Mouse (Mus musculus) olfactory bulb, adult 2 months (tissue): ENCODE data around the gene Gm2696. TPM values are rescaled to one million over a fixed set of nuclear protein-coding genes. Genes with fewer than 3 reads are reported as not detected.
"Not testable (repeated sequence)": the region's sequence is repeated elsewhere in the genome, so short reads cannot be mapped to it uniquely, and the experiment has no call there.

Source experiments
- H3K27ac ChIP-seq: fragments of 200-500 bp; 2 replicates; pipeline ENCODE4 v1.5.1; 2012; ENCODE audit warnings: low read depth, low read length; ENCODE audit not compliant: insufficient read depth
- H3K4me1 ChIP-seq: fragments of 200-500 bp; 2 replicates; pipeline ENCODE4 v1.6.1; 2012; ENCODE audit warnings: low read length; ENCODE audit not compliant: control insufficient read depth, insufficient read depth
- H3K4me3 ChIP-seq: fragments of 200-500 bp; 2 replicates; pipeline ENCODE4 v1.5.1; 2012; ENCODE audit warnings: mild to moderate bottlenecking, low read depth, low read length, moderate library complexity; ENCODE audit not compliant: insufficient read depth
- CTCF ChIP-seq: fragments of 200-500 bp; IDR thresholded peaks from 2 replicates; pipeline ENCODE4 v1.5.1; 2012; ENCODE audit warnings: low read depth, mild to moderate bottlenecking, low read length, moderate library complexity; ENCODE audit not compliant: insufficient read depth
- POLR2A ChIP-seq: fragments of 200-500 bp; IDR thresholded peaks from 2 replicates; pipeline ENCODE4 v1.6.1; 2012; ENCODE audit warnings: mild to moderate bottlenecking, low read depth, low read length, moderate library complexity; ENCODE audit not compliant: insufficient read depth
- WGBS: fragments of 180-500 bp; shearing (Covaris S2); methylation state at CpG from one replicate; pipeline ENCODE4 v1.1.7; 2018; 5-methylcytosine and 5-hydroxymethylcytosine counted together
- polyA plus RNA-seq: library from polyadenylated mRNA; stranded (reverse); fragments of >200 nt; gene quantifications from 2 replicates; pipeline ENCODE4 v1.2.4, GENCODE M21; 2012; ENCODE audit warnings: low replicate concordance; ENCODE audit not compliant: missing spikeins, insufficient read depth, insufficient read length

Gene Gm2696
- polyA plus RNA-seq, 1 experiment: not detected

DNA sequence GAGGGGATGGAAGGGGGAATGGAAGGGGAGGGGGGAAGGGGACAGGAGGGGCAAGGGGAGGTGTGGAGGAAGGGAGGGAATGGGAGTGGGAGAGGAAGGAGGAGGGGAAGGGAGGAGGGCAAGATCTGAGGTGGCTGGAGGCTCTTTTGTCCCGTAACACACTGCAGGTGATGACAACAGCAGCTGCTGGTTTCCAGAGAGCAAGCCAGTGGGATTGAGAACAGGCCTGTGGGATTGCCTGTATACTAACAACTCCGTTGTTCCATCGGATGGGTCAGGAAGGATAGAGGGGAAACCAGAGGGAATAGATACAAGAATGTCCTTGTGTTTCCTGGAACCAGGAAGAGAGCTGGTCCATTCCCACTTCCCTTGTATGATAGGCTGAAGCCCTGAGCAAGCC lies 16.8 kb upstream of the Gm2696 start:
- no peak overlapping the region for H3K4me3 ChIP-seq
- WGBS: 53% methylated on average over 3 of the region's 3 CpGs
- H3K4me1 ChIP-seq: peaks cover 3% of the 10 kb centered on the region; the same call in 1 of the 2 replicates
- no peak overlapping the region for H3K27ac ChIP-seq
- TF ChIP-seq CTCF (no peak), POLR2A (no peak)

DNA sequence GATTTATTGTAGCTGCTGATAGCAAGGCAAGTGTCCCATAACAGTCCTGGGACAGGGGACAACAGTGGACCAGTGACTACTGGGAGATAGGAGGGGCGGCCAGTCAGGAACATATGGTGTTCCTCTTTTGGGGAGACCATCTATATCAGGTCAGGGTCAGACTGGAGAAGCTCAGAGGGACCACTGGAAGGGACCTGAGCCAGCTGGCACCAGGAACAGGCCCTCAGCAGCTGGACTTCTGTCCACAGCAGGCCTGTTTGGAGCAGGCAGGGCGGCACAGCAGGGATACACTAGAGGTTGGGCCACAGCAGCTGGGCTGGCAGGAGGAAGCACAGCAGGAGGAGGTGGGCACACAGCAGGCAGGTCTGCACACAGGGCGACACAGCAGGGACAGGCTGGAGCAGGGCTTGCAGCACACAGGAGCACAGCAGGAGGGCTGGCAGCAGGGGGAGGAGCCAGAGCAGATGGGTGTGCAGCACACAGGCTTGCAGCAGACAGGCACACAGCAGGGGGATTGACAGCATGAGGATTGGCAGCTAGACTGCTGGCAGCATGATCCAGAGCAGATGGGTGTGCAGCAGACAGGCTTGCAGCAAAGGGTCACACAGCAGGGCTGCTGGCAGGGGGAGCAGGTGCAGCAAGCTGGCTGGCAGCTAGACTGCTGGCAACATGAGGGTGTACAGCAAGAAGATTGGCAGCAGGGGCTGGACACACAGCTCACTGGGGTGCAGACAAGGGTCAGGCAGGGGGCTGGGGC lies 16.1 kb upstream of the Gm2696 start:
- not testable (repeated sequence) for H3K4me1 ChIP-seq, H3K4me3 ChIP-seq, H3K27ac ChIP-seq
- WGBS: 68% methylated on average over 3 of the region's 3 CpGs

DNA sequence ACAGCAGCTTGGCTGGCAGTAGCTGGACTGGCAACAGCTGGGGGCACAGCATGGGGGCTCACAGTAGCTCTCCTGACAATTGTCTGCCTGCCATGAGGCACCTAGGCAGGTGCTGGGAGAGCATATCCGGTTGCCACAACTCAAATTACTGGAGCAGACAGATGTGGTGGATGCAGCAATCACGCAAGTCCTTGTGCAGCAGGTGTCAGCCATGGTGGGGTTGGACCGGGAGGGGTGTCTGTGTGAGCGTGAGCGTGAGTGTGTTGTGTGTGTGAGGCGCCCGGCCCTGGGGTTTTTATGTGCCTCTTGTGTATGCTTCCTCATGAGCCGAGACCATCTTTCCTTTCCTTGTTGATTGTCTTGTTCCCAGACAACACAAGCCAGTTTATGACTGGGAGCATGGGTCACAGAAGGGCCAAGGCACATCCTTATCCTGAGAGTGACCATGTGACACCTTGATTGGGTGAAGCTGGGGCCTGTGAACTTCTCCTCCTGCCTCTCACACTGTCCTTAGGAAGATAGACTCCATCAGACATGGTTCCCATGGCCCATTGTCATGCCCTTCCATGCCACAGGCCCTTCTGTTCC lies 15.5 kb upstream of the Gm2696 start, which contains the start of gene Gm19668:
Gene Gm19668, minus strand, starts transcription at position 213 of the 588 bp plus-strand sequence.
- no peak within 1 kb of the TSS for H3K27ac ChIP-seq
- H3K4me1 ChIP-seq: peaks cover 3% of the 10 kb centered on the region; the same call in 1 of the 2 replicates
- TF ChIP-seq CTCF (no peak), POLR2A (no peak)
- no peak within 1 kb of the TSS for H3K4me3 ChIP-seq
- WGBS: 68% methylated on average over 8 of the region's 8 CpGs

DNA sequence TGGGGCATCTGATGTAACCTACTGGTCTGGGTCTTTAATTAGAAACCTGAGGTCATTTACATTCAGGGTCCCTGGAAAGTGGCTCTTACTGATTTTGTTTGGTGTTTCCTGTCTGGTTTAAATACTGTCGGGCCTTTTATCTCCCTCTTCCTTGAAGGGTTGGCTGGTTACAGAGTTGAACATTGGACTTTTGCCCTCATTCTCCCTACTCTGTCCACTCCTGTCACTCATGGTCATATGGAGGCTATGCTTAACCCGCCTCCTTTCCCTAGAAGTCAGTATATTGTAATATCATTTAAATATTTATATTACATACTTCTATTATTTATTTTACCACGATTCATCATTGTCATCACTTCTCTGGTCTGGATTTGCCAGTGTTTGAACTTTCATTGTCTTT lies 10.4 kb upstream of the Gm2696 start:
- H3K4me3 ChIP-seq: no peak overlapping the region
- 87% methylated on average over 3 of the region's 3 CpGs for WGBS
- no peak overlapping the region for H3K27ac ChIP-seq
- H3K4me1 ChIP-seq: no peaks in the 10 kb centered on the region
- TF ChIP-seq CTCF (no peak), POLR2A (no peak)

DNA sequence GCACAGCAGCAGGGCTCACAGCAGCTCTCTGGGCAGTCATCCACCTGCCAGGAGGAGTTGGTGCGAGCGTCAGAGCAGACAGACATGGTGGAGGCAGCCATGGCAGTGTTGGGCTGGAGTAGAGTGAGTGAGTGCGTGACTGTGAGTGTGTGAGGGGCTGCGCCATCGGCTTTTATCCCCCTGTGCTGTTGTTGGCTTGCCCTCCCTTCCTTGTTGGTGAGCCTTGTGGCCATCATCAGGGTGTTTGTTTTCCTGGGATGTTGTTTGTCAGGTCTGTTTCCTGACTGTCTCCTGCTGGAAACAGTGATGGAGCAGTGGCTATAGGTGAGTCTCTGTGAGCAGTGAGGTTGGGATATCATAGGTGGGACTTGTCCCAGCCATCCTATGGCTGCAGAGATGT lies 2.7 kb upstream of the Gm2696 start, which contains the start of gene Gm9507:
Gene Gm9507, minus strand, starts transcription at position 101 of the 400 bp plus-strand sequence.
- no peak for TF ChIP-seq POLR2A
- TF ChIP-seq CTCF: no peak
- 68% methylated on average over 5 of the region's 5 CpGs for WGBS
- Histone ChIP-seq H3K4me3 (no peak within 1 kb of the TSS), H3K4me1 (no peaks in the 10 kb centered on the region), H3K27ac (no peak within 1 kb of the TSS)

DNA sequence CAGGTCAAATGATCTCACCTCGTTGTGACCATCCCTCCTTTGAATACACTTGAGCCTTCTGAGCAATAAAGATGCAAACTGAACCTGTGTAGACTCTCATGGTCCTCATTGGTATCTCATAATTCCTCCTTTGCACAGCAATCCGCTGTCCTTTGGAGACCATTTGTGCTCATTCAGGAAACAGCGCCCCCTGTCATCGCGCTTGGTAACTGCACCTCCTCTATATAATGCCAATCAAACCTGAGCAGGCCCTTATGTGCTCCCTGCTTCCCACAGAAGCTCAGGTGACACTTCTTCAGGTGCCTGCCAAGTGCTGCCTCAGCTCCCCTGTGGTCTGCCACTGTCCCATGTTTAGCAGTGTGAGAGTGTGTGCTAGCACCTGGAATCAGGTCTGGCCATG lies 1.0 kb downstream of the Gm2696 start:
- Histone ChIP-seq H3K27ac (no peak overlapping the region), H3K4me1 (no peaks in the 10 kb centered on the region), H3K4me3 (no peak overlapping the region)
- 35% methylated on average over 5 of the region's 5 CpGs for WGBS
- no peak for TF ChIP-seq POLR2A

DNA sequence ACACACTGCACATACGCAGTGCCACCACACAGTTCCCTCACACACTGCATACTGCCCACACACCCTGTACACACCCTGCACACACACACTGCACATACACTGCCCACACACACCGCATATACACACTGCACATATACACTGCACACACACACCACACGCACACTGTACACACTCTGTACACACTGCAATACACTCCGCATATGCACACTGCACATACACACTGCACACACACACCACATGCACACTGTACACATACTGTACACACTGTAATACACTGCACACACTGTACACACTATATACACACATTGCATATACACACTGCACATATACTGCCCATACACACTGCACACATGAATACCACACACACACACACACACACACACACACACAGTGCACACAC lies 4.0 kb downstream of the Gm2696 start:
- no peak overlapping the region for H3K27ac ChIP-seq
- TF ChIP-seq POLR2A (no peak), CTCF (no peak)
- H3K4me1 ChIP-seq: no peaks in the 10 kb centered on the region
- H3K4me3 ChIP-seq: no peak overlapping the region
- WGBS: 99% methylated on average over 4 of the region's 4 CpGs

DNA sequence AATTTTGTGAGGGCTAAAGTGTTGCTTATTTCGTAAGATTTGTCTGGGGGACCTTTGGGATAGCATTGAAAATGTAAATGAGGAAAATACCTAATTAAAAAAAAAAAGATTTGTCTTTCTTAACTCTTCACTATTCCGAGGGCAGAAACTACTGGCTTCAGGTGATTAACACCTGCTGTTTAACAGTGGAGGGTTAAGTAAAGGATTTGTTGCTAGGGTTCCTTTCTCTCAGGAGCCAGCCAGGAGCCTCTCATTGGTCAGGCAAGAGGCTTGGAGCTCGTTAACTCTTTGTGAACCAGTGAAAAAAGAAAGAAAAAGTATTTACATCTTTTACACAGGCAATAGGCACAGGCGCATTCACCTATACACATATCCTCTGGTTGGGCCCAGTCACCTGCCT lies 4.7 kb downstream of the Gm2696 start:
- H3K4me3 ChIP-seq: no peak overlapping the region
- no peaks in the 10 kb centered on the region for H3K4me1 ChIP-seq
- H3K27ac ChIP-seq: no peak overlapping the region
- 59% methylated on average over 4 of the region's 4 CpGs for WGBS
- no peak for TF ChIP-seq POLR2A
- TF ChIP-seq CTCF: no peak

DNA sequence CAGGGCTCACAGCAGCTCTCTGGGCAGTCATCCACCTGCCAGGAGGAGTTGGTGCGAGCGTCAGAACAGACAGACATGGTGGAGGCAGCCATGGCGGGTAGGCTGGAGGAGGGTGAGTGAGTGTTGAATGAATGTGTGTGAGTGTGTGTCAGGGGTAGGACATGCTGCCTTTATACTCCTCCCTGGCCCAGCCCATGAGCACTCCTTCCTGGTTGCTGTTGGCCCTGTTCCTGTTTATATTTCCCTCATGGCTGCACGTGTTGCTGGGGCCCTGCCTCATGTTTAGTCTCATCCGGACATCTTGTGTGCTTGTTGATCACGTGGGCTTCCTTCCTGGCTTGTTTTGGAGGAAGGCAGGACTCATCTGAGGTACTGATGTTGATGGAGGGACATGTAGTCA lies 12.5 kb downstream of the Gm2696 start, which contains the start of gene Krtap10-4:
Gene Krtap10-4, minus strand, starts transcription at position 145 of the 400 bp plus-strand sequence.
- 52% methylated on average over 6 of the region's 6 CpGs for WGBS
- Histone ChIP-seq H3K4me3 (no peak within 1 kb of the TSS), H3K27ac (no peak within 1 kb of the TSS), H3K4me1 (no peaks in the 10 kb centered on the region)
- TF ChIP-seq POLR2A (no peak), CTCF (no peak)

DNA sequence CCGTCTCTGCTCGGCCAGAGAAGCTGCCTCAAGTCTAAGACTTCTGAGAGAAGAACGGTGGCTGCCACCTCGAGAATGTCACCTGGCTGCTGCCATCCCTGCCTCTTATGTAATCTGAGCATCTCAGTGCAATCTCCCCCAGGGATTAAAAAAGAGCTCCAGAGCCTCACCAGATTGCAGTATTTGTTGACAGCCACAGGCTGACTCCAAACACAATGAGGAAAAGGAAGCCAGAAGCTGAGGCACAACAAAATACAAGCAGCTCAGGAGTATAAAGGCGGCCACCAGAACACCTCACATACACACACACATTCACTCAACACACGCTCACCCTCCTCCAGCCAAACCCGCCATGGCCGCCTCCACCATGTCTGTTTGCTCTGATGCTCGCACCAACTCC lies 21.2 kb downstream of the Gm2696 start, which contains the start of gene Krtap10-10:
Gene Krtap10-10, plus strand, starts transcription at position 301 of the 400 bp plus-strand sequence.
- Histone ChIP-seq H3K4me1 (no peaks in the 10 kb centered on the region), H3K27ac (no peak within 1 kb of the TSS), H3K4me3 (no peak within 1 kb of the TSS)
- TF ChIP-seq CTCF: no peak
- TF ChIP-seq POLR2A: no peak
- WGBS: 65% methylated on average over 9 of the region's 9 CpGs
